ENCODE assay signal across 21 mouse cellular contexts in the genomic region with DNA sequence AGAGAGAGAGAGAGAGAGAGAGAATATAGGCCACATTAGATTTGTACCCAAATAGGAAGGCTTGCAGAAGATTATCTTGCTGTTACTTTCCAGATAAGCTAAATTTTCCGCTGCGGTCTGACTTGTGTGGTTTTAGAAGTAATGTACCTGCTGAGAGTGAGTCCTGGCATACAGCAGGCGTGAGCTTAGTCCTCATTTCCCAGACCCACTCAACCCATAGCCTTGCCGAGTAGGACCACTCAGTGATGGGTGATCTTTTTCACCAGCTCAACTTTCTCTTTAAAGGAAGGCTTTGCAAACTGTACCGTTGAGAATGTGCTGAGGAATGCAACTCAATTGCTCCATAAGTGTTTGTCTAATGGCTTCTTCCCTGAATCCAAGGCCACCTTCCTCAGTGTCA. TPM values are rescaled to one million over a fixed set of nuclear protein-coding genes. Genes with fewer than 3 reads are reported as not detected.
"Had no signal": no experiment of that assay in that cellular context is flagged by ENCODE, and none has a peak within 500 bp of the region (broad histone marks: within the 10 kb centered on the region; RNA-seq: fewer than 3 reads in every experiment).

No protein-coding gene starts in this region.

- H3K4me1 ChIP-seq: limb, embryonic 12.5 days; limb, embryonic 15.5 days had no signal

- H3K27me3 ChIP-seq: limb, embryonic 12.5 days; limb, embryonic 15.5 days had no signal

- DNase-seq: kidney, postnatal 25 days; layer of hippocampus, postnatal 36 days; left cerebral cortex, postnatal 4 days; liver, postnatal 0 days; lung, embryonic 14.5 days; midbrain, embryonic 14.5 days; thymus, adult 18-20 months; thymus, postnatal 36 days had no signal

- H3K9me3 ChIP-seq: limb, embryonic 12.5 days; limb, embryonic 15.5 days had no signal

- H3K27ac ChIP-seq: kidney, postnatal 0 days; left cerebral cortex, adult 2 months; limb, embryonic 12.5 days; limb, embryonic 15.5 days; liver, embryonic 14.5 days; macrophage had no signal

- H3K4me3 ChIP-seq: left cerebral cortex, adult 2 months; limb, embryonic 12.5 days; limb, embryonic 15.5 days had no signal

- H3K36me3 ChIP-seq: limb, embryonic 12.5 days; limb, embryonic 15.5 days had no signal

- H3K9ac ChIP-seq: limb, embryonic 12.5 days; limb, embryonic 15.5 days; liver, embryonic 14.5 days; liver, postnatal 0 days; lung, embryonic 14.5 days had no signal

RNA-seq across cellular contexts. Expression of gene Ccr6, which starts 29.2 kb away (rescaled TPM):
- total RNA-seq: layer of hippocampus, postnatal 36 days; left cerebral cortex, adult 2 months; left cerebral cortex, postnatal 14 days; left cerebral cortex, postnatal 4 days; midbrain, postnatal 0 days had no signal
- polyA plus RNA-seq: kidney, embryonic 14.5 days; kidney, postnatal 0 days; limb, embryonic 12.5 days; limb, embryonic 15.5 days; liver, embryonic 11.5 days; lung, embryonic 14.5 days; macrophage; midbrain, embryonic 14.5 days; midbrain, postnatal 0 days; neural tube, embryonic 11.5 days; neural tube, embryonic 14.5 days had no signal

RNA-seq across cellular contexts. Expression of gene Gm49673, which starts 59.1 kb away (rescaled TPM):
- total RNA-seq: left cerebral cortex, postnatal 4 days; megakaryocyte, adult 5-6 weeks had no signal
- polyA plus RNA-seq: limb, embryonic 12.5 days; limb, embryonic 15.5 days; liver, postnatal 0 days; lung, embryonic 14.5 days; macrophage; midbrain, embryonic 14.5 days had no signal
